Mouse (Mus musculus) E14TG2a.4 (cell line): ENCODE data around the gene H1foo.

Source experiments
- CTCF ChIP-seq: conservative IDR thresholded peaks from 2 replicates; pipeline ENCODE4 v1.5.1; 2014; ENCODE audit warnings: low read length
- NANOG ChIP-seq: IDR thresholded peaks from 2 replicates; pipeline ENCODE4 v1.6.1; 2014; ENCODE audit warnings: borderline replicate concordance, low read length, mixed read lengths
- POU5F1 ChIP-seq: IDR thresholded peaks from 2 replicates; pipeline ENCODE4 v1.6.1; 2014; ENCODE audit warnings: low read length, borderline replicate concordance

DNA sequence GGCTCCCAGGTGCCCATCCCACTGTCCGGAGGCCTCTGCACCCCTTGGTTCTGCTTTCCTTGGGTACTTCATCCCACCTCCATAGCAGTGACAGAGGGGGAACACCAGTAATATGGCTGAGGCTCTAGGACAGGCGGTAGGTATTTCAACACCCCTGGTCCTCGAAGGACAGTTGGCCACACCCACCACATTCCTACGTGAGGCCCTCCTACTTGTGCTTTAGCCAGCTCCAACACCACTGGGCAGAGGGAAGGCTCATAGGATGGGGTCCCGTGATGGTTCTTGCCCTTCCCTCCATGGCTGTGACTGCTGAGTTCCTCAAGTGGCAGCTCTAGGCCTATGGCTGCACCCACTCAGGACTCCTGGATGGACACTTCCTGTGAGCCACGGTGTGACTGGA, 19.9 kb upstream of the H1foo start:
- no peak for TF ChIP-seq CTCF
- no peak for TF ChIP-seq POU5F1
- TF ChIP-seq NANOG: no peak
